7 mouse cellular contexts compared by ENCODE assay signal in genomic region chr1:51333557-51334285, GRCm38 (mm10). TPM values are rescaled to one million over a fixed set of nuclear protein-coding genes. Genes with fewer than 3 reads are reported as not detected.
DNase-seq lines count a peak whose midpoint lies in the region; ATAC-seq and TF ChIP-seq lines count a peak whose summit lies in the region.

No protein-coding gene starts in this region.

- no peaks in the 10 kb centered on the region for H3K36me3 ChIP-seq in intestine, postnatal 0 days (ENCODE audit: control insufficient read depth, insufficient read depth)
- no peaks in the 10 kb centered on the region for H3K36me3 ChIP-seq in midbrain, embryonic 10.5 days

- TF ChIP-seq CTCF in intestine, postnatal 0 days (IDR thresholded peaks at IDR 0.05; ENCODE audit: low read depth), result peak; percentile 87

- peak overlapping the region; percentile 67 for H3K4me2 ChIP-seq in intestine, postnatal 0 days (replicated peaks; ENCODE audit: low read depth)

- H3K4me3 ChIP-seq in intestine, postnatal 0 days (ENCODE audit: low read depth, low read length), result peak overlapping the region; percentile 37
- H3K4me3 ChIP-seq in midbrain, embryonic 10.5 days, result peak overlapping the region; percentile 38

- peak; percentile 68 for DNase-seq in adrenal gland, adult 8-10 months
- DNase-seq in embryo, embryonic 11 days, result peak; percentile 91
- peak; percentile 84 to 90 for DNase-seq in left cerebral cortex, postnatal 36 days (ENCODE audit: low spot score in 2 of 2)
- DNase-seq in midbrain, embryonic 10.5 days (ENCODE audit: low spot score), result peak; percentile 82
- DNase-seq in skeletal muscle tissue, adult 2 months (ENCODE audit: low read depth, low spot score), result peak; percentile 74

- 7% methylated on average over 18 of the region's 18 CpGs for WGBS in intestine, postnatal 0 days
- 36% methylated on average over 18 of the region's 18 CpGs for WGBS in midbrain, embryonic 10.5 days

- H3K27me3 ChIP-seq in intestine, postnatal 0 days (replicated peaks; ENCODE audit: control insufficient read depth, insufficient read depth, low read length), result no peaks in the 10 kb centered on the region
- no peaks in the 10 kb centered on the region for H3K27me3 ChIP-seq in midbrain, embryonic 10.5 days (ENCODE audit: low read depth, poor library complexity, severe bottlenecking)

- no peaks in the 10 kb centered on the region for H3K9me3 ChIP-seq in intestine, postnatal 0 days (ENCODE audit: control insufficient read depth)
- no peaks in the 10 kb centered on the region for H3K9me3 ChIP-seq in midbrain, embryonic 10.5 days (replicated peaks)

- no peak overlapping the region for H3K9ac ChIP-seq in intestine, postnatal 0 days (ENCODE audit: low read depth, low read length)

- ATAC-seq in granulocyte monocyte progenitor cell, adult 5-6 weeks (replicated peaks; ENCODE audit: poor library complexity, severe bottlenecking), result peak; percentile 92
- ATAC-seq in intestine, postnatal 0 days, result peak; percentile 67

- H3K4me1 ChIP-seq in intestine, postnatal 0 days (replicated peaks; ENCODE audit: control insufficient read depth, insufficient read depth, low read length), result no peaks in the 10 kb centered on the region
- peaks cover 9% of the 10 kb centered on the region for H3K4me1 ChIP-seq in midbrain, embryonic 10.5 days

- intact Hi-C loops in left cerebral cortex, postnatal 36 days (cut with DNase I), result loop anchor here (1.0 to 5.0 kb wide), 4 partner anchors 141 to 407 kb away; no protein-coding TSS in a partner anchor

- no peak overlapping the region for H3K27ac ChIP-seq in intestine, postnatal 0 days (ENCODE audit: low read depth, low read length)
- peak overlapping the region; percentile 63 for H3K27ac ChIP-seq in midbrain, embryonic 10.5 days (replicated peaks)

RNA-seq across cellular contexts. Expression of gene Cavin2, which starts 44.8 kb away (rescaled TPM):
- total RNA-seq in adrenal gland, adult 8-10 months (2022), result 10 to 100 TPM; 31.3 to 69.1 (median 42.0) TPM
- total RNA-seq in granulocyte monocyte progenitor cell, adult 5-6 weeks (2014; fragmentation: Nextera tagmentation), result not detected in 2 replicates
- total RNA-seq in granulocyte monocyte progenitor cell, adult 5-6 weeks (2017), result 1.6 and 2.2 TPM in 2 replicates
- polyA plus RNA-seq in intestine, postnatal 0 days (2015; fragmentation: Nextera tagmentation; extraction: Ambion mirVana), result 47.0 and 50.0 TPM in 2 replicates
- 1 to 10 TPM; 8.6 TPM for total RNA-seq in left cerebral cortex, postnatal 36 days (2021)
- 2.0 and 3.1 TPM in 2 replicates for polyA plus RNA-seq in midbrain, embryonic 10.5 days (2016; fragmentation: Nextera tagmentation; extraction: Ambion mirVana)
